Mouse (Mus musculus) induced T-regulatory cell, adult 2 months (primary cell): ENCODE data around the gene Ndufb7.

Source experiments
- DNase-seq: peaks from one replicate; pipeline ENCODE4 v3.0.0-alpha.2; 2012; ENCODE audit warnings: low read depth

Ndufb7 gene

GRCm38 (mm10) chr8:83607661-83608397, 41.4 kb downstream of the Ndufb7 start, which contains the start of the genes Tecr and Dnajb1:
TSS of gene Tecr (minus strand) at chr8:83607971.
TSS of gene Dnajb1 (plus strand) at chr8:83608193.
- DNase-seq, result peak; percentile 100

GRCm38 (mm10) chr8:83608398-83608829, 41.9 kb downstream of the Ndufb7 start:
- DNase-seq, result peak; percentile 89

- no peak for DNase-seq
Observed at GRCm38 (mm10) chr8:83609086-83609485, 42.6 kb downstream of the Ndufb7 start.

DNA sequence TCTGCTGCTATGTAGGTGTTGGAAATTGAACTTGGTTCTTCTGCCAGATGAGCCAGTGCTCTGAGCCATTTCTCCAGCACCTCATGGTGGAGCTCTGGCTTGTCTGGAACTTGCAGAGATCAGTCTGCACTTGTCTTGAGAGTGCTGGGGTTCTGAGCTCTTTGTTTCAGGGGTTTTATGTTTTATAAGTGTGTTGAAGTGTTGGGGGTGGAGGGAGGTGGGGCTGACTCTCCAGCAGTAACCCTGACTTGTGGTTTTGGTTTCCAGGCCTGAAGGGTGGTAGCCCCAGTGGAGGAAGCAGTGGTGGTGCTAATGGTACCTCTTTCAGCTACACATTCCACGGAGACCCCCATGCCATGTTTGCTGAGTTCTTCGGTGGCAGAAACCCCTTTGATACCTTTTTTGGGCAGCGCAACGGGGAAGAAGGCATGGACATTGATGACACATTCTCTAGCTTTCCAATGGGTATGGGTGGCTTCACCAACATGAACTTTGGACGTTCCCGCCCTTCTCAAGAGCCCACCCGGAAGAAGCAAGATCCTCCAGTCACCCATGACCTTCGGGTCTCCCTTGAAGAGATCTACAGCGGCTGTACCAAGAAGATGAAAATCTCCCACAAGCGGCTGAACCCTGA, 43.2 kb downstream of the Ndufb7 start:
- DNase-seq, result peak; percentile 43

DNA sequence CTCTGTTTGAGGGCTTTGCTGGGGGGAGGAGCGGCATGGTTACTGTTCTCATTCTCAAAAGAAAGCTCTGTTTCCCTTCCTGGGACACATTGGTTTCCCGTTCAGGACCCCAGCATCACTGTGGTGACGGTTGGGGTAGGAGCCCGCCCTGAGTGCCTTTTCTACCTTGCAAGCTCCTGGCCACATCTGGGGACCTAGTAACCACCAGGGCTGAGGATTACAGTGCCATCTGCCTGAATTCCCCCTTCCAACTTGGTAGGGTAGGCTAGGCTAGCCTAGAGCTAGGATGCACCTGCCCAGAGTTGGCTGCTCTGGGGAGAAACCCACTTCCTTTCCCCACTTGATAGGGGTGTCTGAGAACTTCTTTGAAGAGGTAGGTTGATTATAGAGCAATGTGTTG, 45.5 kb downstream of the Ndufb7 start:
- no peak for DNase-seq

- no peak for DNase-seq
Observed at GRCm38 (mm10) chr8:83613695-83614094, 47.2 kb downstream of the Ndufb7 start.

- DNase-seq, result no peak
Observed at GRCm38 (mm10) chr8:83616625-83617024, 50.2 kb downstream of the Ndufb7 start.

DNA sequence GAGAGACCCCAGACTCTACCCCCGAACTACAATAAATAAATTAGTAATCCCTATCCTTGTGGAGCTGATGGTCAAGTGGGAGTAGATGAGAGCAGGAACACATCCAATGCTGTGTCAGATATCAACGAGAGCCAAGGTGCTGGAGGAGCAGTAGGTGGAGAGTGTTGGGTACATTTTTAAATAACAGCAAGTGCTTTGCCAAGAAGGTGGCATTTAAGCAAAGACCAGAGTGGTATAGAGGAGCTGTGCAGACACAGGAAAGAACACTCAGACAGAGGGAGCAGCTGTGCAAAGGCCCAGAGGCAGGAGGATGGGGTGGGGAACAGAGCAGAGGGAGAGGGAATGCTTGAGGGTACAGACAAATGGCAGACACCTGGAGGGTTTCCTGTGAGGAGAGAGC, 50.6 kb downstream of the Ndufb7 start:
- DNase-seq, result no peak

DNA sequence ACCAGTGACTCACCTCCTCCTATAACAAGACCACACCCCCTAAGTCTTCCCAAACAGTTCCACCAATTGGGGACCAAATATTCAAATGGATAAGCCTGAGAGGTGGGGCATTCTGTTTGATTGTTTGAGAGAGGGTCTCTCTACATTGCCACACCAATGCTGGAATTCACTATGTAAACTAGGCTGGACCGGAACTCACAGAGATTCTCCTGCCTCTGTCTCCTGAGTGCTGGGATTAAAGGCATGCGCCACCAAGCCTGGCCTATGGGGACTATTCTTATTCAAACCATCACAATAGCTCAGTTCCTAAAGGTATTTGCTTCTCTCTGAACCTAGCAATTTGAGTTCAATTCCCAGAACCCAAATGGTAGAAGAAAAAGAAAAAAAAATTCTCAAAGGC, 52.1 kb downstream of the Ndufb7 start:
- DNase-seq, result no peak

GRCm38 (mm10) chr8:83619568-83620285, 53.3 kb downstream of the Ndufb7 start:
- no peak for DNase-seq
